ENCODE assay signal across 8 mouse cellular contexts in the genomic region with DNA sequence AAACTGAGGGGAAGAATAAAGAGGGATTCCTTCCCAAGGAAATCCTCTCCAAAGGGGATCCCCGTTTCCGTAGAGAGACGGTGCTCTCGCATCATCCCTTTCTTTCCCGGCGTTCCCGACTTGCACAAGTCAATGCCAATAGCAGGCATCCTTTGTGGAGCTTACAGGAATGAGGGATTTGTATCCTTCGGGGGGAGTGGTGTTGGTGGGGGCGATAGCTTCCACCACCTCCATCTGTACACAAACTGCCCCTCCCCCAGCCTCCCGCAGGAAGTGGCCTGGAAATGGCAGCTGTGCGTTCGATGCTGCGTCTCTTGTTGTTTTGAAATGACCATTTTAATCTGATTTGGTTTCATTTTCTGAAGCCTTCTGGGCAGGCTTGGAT. TPM values are rescaled to one million over a fixed set of nuclear protein-coding genes. Genes with fewer than 3 reads are reported as not detected.
DNase-seq lines count a peak whose midpoint lies in the region; ATAC-seq and TF ChIP-seq lines count a peak whose summit lies in the region.

No protein-coding gene starts in this region.

- no peaks in the 10 kb centered on the region for H3K9me3 ChIP-seq in liver, embryonic 11.5 days (ENCODE audit: control insufficient read depth, low read length)
- H3K9me3 ChIP-seq in stomach, postnatal 0 days (ENCODE audit: control insufficient read depth, low read length): no peaks in the 10 kb centered on the region

- peak overlapping the region; percentile 93 for H3K9ac ChIP-seq in liver, embryonic 11.5 days (ENCODE audit: low read depth, low read length)
- H3K9ac ChIP-seq in stomach, postnatal 0 days (ENCODE audit: low read length): peak overlapping the region; percentile 94

- no peak for TF ChIP-seq CTCF in stomach, postnatal 0 days (IDR thresholded peaks at IDR 0.05; ENCODE audit: low read depth)

- no peak for TF ChIP-seq EP300 in stomach, postnatal 0 days (optimal IDR thresholded peaks at IDR 0.05)

- H3K4me2 ChIP-seq in liver, embryonic 11.5 days: peak overlapping the region; percentile 88
- peak overlapping the region; percentile 77 for H3K4me2 ChIP-seq in stomach, postnatal 0 days (replicated peaks; ENCODE audit: low read depth)

- H3K4me3 ChIP-seq in liver, embryonic 11.5 days (ENCODE audit: low read depth, low read length): peak overlapping the region; percentile 100
- peak overlapping the region; percentile 97 for H3K4me3 ChIP-seq in stomach, postnatal 0 days (ENCODE audit: low read depth, low read length)

- WGBS in liver, embryonic 11.5 days: 0% methylated on average over 13 of the region's 13 CpGs
- WGBS in stomach, postnatal 0 days: 0% methylated on average over 13 of the region's 13 CpGs

- ATAC-seq in common myeloid progenitor, adult 5-6 weeks (replicated peaks; ENCODE audit: low read depth, poor library complexity, severe bottlenecking): 0 out of 2 replicates have a peak, but pooled peaks have one; percentile 8
- ATAC-seq in liver, embryonic 11.5 days (replicated peaks; ENCODE audit: low FRiP score): no peak
- no peak for ATAC-seq in stomach, postnatal 0 days (ENCODE audit: low FRiP score, low TSS enrichment)

- no peaks in the 10 kb centered on the region for H3K36me3 ChIP-seq in liver, embryonic 11.5 days (ENCODE audit: control insufficient read depth, insufficient read depth, low read length)
- no peaks in the 10 kb centered on the region for H3K36me3 ChIP-seq in stomach, postnatal 0 days (ENCODE audit: control insufficient read depth, insufficient read depth, low read length)

- no peaks in the 10 kb centered on the region for H3K27me3 ChIP-seq in liver, embryonic 11.5 days (replicated peaks; ENCODE audit: control insufficient read depth, insufficient read depth, low read length)
- H3K27me3 ChIP-seq in stomach, postnatal 0 days (ENCODE audit: control insufficient read depth, insufficient read depth, low read length): no peaks in the 10 kb centered on the region

- DNase-seq in urinary bladder, postnatal 14 days (ENCODE audit: low spot score): peak; percentile 66
- no peak for DNase-seq in urinary bladder, postnatal 10 days (ENCODE audit: low spot score)
- peak; percentile 66 to 79 for DNase-seq in heart, adult 18-20 months
- DNase-seq in kidney, adult 18-20 months: peak; percentile 61
- peak; percentile 67 for DNase-seq in liver, embryonic 11.5 days (ENCODE audit: low spot score)
- peak; percentile 68 to 72 for DNase-seq in natural killer cell, adult 2 months (ENCODE audit: low spot score in 2 of 2)
- peak; percentile 62 for DNase-seq in stomach, postnatal 0 days (ENCODE audit: low spot score)

- peaks cover 34% of the 10 kb centered on the region for H3K4me1 ChIP-seq in liver, embryonic 11.5 days (replicated peaks; ENCODE audit: control insufficient read depth, insufficient read depth, low read length)
- no peaks in the 10 kb centered on the region; the same call in none of the 2 replicates for H3K4me1 ChIP-seq in stomach, postnatal 0 days (replicated peaks; ENCODE audit: control insufficient read depth, insufficient read depth)

- H3K27ac ChIP-seq in liver, embryonic 11.5 days (ENCODE audit: low read depth, low read length): no peak overlapping the region; the same call in 1 of the 2 replicates
- H3K27ac ChIP-seq in stomach, postnatal 0 days (replicated peaks): peak overlapping the region; percentile 89

RNA-seq across cellular contexts. Expression of a gene that starts 6.2 kb away (rescaled TPM):
- 14.4 and 23.1 TPM in 2 replicates for total RNA-seq in common myeloid progenitor, adult 5-6 weeks (2017)
- total RNA-seq in heart, adult 18-20 months (2021): 10 to 100 TPM; 19.0 to 20.3 TPM
- 11.1 and 13.0 TPM in 2 replicates for polyA plus RNA-seq in liver, embryonic 11.5 days (2014; fragmentation: Nextera tagmentation; extraction: Ambion mirVana)
- polyA plus RNA-seq in stomach, postnatal 0 days (2015; fragmentation: Nextera tagmentation; extraction: Ambion mirVana): 5.5 and 7.9 TPM in 2 replicates

RNA-seq across cellular contexts. Expression of a gene that starts 14.5 kb away (rescaled TPM):
- 2,255 and 2,427 TPM in 2 replicates for total RNA-seq in common myeloid progenitor, adult 5-6 weeks (2017)
- 1,000 to 10,000 TPM; 8,639 to 9,190 TPM for total RNA-seq in heart, adult 18-20 months (2021)
- polyA plus RNA-seq in liver, embryonic 11.5 days (2014; fragmentation: Nextera tagmentation; extraction: Ambion mirVana): 2,564 and 2,777 TPM in 2 replicates
- 2,044 and 2,075 TPM in 2 replicates for polyA plus RNA-seq in stomach, postnatal 0 days (2015; fragmentation: Nextera tagmentation; extraction: Ambion mirVana)

RNA-seq across cellular contexts. Expression of a gene that starts 38.8 kb away (rescaled TPM):
- 326 and 357 TPM in 2 replicates for total RNA-seq in common myeloid progenitor, adult 5-6 weeks (2017)
- total RNA-seq in heart, adult 18-20 months (2021): 100 to 1,000 TPM; 104 to 110 TPM
- polyA plus RNA-seq in liver, embryonic 11.5 days (2014; fragmentation: Nextera tagmentation; extraction: Ambion mirVana): 527 and 567 TPM in 2 replicates
- 297 and 316 TPM in 2 replicates for polyA plus RNA-seq in stomach, postnatal 0 days (2015; fragmentation: Nextera tagmentation; extraction: Ambion mirVana)
